Mouse (Mus musculus) 3T3-L1 (cell line): ENCODE measurements around the gene Ceacam10.
"Not testable (repeated sequence)": the region's sequence is repeated elsewhere in the genome, so short reads cannot be mapped to it uniquely, and the experiment has no call there.

Experiments
- DNase-seq: peaks from one replicate; pipeline ENCODE4 v3.0.0-alpha.2; 2015; ENCODE audit warnings: low read depth, low spot score

Gene Ceacam10

DNA sequence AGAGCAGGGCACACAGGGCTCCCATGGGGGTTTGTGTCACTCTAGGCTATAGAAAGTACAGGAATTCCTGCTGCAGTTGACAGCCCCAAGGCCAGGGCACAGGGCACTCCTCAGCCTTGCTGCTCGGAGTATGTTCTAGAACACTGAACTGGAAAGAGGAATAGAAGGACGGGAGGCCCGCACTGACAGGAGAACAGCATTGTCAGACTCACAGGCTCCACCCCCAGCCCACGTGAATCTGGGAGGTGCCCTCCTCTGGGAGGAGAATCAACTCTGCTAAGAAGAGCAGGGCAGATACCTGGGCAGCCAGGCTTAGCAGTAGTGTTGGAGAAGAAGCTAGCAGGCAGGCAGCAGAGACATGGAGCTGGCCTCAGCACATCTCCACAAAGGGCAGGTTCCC lies at the start of gene Ceacam10:
TSS of gene Ceacam10 (plus strand) at position 289 of the 400 bp plus-strand sequence.
- DNase-seq: not testable (repeated sequence)

DNA sequence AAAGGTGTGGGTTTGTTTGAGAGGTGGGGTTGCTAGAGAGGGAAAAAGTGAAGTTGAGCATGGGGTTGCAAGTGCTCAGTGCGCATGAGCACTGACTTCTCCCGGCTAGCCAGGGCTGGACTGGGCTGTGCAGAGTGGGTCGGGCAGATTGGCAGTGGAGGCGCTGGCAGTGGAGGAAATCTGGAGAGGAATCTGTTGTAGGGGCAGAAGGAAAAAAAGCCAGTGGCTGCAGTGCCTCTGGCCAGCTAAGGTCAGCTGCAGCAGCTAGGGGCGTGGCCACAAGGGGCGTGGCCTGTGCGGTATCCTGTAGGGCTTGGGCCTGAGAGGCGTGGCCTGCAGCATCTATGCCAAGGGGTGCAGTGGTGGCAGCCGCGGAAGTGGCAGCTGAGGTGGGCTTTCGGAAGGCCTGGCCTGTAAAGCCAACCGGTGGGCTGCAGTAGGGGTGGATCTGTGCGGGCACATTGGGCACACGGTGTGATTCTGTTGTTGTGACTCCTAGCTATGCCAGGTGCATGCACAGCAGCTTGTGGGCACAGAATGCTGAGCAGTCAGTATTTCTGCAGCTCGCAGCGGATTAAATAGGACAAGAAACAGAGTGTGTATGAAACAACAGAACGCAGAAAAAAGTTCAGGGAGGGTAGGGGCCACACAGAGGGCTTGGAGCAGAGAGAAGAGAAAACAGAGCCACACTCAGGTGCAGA lies 40.9 kb upstream of the Ceacam10 start:
- DNase-seq: peak; percentile 4

DNA sequence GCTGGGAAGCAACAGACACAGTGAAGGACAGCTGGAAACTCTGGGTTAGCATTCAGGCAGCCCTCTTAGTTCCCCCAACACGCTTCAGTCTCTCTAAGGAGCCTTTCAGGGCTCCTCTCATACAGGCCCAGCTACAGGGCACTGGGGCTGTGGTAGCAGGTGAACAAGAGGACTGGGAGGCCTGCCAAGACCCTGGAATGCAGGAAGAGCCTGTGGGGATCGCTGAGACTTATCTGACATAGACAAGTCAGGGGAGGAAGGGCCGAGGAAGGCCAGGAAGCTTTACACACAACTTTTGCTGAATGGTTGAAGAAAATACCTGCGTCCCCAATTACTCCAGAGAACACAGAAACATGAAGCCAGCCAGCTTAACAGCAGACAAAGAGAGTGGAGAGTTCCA lies 26.3 kb upstream of the Ceacam10 start:
- DNase-seq: no peak

DNA sequence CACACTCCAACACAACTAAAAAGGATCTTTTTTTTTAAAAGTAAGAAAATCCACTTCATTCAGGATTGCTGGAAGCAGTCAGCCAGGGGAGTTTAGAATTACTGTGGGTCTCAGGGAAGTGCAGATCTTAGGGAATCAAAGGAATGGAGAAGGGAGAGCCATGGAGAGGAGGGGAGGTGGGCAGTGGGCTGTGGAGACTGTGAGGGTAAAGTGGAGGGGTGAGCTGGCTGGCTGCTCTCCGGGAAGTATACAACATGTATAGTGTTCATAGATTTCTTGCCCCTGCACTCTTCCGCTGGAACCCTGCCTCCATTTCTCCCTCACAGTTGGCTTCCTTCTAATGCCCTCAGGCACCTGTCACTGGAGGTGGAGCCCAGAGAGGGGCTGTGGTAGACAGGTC lies 25.4 kb upstream of the Ceacam10 start:
- DNase-seq: no peak

DNA sequence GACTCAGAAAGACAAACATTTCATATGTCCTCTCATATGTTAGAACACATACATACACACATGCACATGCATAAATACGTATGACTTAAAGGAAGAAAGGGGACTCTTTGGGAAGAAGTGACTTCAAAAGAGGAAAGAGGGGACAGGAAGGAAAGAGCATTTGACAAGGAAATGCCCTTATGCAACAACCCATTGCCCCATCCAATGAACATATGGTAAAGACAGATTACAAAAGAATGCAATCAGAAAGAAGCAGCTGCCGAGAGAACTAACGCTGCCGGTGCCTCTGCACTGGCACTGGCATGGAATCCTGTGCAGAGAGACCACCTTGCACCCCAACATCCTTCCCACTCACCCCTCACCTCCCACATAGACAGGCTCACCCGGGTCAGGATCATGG lies 23.5 kb upstream of the Ceacam10 start:
- DNase-seq: no peak

DNA sequence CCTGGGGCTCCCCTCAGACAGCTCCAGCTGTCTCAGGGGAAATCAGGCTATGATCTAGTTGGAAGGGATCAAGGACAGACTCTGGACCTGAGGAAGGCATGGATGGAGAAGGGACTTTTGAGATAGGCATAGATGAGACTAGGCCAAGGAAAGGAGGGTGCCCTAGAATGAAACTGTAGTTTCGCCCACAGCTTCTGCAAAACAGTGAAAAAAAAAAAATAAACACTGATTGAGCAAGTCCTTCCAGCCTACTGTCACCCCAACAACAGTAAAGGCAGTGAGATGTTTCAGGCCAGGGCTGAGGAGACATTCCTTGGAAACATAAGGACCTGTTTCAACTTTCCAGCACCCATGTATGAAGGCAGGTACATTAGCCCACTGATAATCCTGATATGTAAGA lies 18.5 kb upstream of the Ceacam10 start:
- no peak for DNase-seq

DNA sequence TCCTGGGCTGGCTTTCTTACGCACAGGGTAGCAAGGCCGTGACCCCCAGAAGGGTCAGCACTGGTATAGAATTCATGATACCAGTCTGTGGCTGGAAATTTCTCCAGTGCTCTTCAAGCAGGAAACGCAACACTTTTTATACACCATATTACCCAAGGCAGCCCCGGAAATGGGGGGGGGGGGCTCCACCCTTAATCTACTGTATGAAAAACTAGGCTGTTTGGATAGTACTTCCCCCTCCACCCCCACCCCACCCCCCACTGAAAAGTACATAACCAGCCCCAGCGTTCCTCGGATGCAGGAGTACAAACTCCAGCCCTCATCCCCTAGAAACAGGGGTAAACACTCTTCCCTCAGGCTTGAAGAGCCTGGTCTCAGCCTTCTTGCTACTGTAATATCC lies 16.8 kb upstream of the Ceacam10 start, which contains the start of gene Cd177:
TSS of gene Cd177 (minus strand) at position 101 of the 400 bp plus-strand sequence.
- DNase-seq: no peak

DNA sequence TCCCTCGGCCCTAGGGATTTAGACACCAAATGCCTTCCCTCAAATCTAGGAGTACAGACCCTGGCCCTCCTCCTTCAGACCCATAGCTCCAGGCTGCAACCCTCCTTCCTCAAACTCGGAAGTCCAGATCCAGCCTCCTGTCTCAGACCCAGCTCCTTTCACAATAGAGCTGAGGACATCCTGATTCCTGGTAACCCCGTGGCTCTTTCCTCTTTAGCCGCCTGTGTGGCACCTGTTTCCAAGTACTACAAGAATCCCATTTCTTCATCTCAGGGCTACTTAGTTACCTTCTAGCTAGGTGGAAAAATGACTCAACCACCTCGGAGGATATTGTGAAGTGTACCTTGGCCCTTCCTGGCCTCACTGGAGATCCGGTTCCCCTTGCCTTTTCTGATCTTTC lies 15.8 kb upstream of the Ceacam10 start:
- DNase-seq: no peak

DNA sequence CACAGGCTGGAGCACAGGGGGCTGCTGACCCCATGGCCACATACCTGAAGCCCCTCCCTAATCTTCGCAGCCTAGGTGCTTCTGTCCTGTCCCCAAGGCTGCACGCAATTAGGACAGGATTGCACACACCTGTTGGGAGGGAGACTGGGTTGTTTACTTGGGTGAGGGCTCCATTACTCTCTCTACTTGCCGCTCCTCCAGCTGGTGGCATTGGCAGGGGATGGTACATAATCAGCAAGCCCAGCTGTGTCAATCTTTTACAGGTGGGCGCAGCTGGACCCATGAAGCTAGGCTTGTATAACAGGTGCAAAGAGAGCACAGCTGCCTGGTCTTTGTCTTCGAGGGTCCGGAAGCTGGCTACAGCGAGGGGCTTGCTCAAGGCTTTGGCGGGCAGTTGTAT lies 14.4 kb upstream of the Ceacam10 start:
- DNase-seq: no peak

DNA sequence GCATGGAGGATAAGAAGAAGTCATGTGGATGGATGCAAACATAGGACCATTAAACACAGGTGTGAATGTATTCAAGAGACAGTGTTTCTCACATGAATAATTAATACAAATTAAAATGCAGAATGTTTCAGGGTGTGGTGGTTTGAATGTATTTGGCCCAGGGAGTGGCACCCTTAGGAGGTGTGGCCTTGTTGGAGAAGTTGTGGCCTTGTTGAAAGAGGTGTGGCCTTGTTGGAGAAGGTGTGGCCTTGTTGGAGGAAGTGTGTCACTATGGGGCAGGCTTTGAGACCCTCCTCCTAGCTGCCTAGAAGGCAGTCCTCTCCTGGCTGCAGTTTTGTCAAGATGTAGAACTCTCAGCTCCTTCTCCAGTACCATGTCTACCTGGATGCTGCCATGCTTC lies 5.6 kb upstream of the Ceacam10 start:
- no peak for DNase-seq

DNA sequence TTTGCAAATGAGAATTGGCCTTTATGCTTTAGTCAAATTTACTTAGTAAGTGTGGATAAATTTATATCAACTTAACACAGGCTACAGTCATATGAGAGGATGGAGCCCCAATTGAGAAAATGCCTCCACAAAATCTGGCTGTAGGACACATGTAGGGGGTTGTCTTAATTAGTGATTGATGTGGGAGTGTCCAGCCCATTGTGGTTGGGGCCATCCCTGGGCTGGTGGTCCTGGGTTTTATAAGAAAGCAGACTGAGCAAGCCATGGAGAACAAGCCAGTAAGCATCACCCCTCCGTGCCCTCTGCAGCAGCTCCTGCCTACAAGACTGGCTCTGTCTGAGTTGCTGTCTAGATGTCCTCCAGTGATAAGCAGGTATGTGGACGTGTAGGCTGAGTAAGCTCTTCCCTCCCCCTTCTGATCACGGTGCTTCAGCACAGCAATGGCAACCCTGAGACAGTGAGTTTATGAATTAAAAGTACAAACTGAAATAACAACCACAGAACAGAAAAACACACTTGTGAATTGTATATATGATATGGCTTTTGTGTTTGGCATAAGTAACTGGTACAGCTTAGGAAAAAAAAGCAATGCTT lies 3.0 kb upstream of the Ceacam10 start:
- DNase-seq: no peak

DNA sequence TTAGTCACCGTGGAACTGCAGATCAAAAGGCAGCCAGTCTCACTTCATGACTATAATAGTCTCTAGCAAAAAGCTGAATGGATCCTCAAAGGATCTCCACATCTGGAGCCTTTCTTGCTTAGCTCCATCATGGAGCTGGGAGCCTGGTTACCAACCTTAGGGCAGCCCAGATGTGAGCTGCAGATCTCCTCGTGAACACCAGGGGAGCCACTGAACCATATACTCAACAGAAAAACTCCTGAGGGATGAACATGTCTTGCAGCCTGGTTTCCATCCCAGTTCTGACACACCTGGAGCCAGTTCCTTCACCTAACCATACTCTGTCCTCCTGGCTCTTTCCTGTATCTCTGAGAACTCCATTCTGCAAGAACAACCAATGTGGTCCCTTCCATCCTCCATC lies 861 bp upstream of the Ceacam10 start:
- peak; percentile 2 for DNase-seq

DNA sequence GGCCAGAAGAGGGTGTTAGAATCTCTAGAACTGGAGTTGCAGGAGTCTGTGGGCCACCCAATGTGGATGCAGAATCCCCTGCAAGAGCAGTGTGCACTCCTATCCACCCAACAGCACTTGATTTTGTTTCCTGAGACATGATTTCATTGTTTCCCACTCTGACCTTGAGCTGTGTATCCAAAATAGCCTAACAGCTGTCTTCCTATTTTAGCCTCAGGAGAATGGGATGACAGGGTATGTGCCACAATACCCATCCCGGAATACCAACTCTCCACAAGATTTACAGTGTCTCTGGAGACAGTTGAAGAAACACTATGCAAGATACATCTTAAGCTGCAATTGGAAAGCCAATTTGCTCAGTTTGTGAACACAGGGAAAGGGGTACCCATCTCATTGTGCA lies 20.9 kb downstream of the Ceacam10 start:
- DNase-seq: no peak

DNA sequence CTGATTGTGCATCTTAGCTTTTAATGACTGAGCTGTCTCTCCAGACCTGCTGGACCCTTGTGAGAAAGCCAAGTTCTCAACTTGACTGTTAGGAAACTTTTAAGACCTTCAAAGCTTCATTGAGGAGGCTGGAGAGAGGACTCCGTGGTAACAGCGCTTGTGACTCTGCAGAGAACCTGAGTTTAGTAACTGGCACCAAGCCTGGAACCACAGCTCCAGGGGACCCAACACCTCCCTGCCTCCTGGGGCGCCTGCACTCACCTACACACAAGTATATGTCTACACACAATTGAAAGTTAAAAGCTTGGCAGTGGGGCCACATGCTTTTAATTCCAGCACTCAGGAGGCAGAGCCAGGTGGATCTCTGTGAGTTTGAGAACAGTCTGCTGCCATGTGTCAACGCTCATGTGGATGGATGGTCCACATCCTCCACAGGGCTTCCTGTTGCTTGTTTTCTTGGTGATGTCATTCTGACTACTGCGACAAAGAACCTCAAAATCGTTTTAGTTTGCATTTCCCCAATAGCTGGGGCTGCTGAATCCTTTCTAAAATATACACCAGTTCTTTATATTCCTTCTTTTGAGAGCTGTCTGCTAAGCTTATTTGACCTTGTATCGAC lies 25.3 kb downstream of the Ceacam10 start:
- DNase-seq: no peak

DNA sequence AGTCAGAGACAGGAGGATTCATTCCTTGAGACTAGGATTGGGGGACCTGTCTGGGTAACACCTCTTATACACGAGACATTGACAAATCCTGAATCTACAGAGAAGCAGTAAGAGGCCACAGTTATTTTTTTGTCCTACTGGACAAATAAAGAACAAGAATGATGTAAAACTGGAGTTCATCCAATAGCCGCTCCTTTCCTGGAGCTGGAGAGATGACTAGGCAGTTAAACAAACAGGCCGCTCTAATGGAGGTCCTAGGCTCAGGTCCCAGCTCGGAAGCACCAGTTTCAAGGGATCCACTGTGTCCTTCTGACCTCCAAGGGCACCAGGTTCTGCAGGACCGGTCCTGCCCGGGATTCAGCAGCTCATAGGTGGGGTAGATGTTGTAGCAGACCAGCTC lies 27.8 kb downstream of the Ceacam10 start:
- DNase-seq: peak; percentile 64

DNA sequence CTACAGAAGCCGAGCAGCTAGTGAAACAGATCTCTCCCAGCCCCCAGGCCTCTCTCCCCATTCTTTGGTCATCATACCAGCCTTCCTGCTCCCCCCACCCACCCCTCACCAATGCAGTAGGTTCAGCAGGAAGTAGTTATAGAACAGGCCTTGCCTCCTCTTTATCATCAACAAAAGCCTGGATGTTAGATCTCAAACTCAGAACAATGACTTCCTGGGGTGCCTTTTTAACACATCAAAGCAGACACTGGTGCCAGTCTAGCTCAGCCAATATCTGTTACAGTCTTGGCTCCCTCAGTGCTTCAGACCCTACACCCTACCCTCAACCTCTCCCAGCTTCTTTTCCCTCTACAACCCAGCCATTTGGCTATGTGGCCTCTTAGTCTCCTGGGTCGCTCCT lies 32.0 kb downstream of the Ceacam10 start:
- no peak for DNase-seq

DNA sequence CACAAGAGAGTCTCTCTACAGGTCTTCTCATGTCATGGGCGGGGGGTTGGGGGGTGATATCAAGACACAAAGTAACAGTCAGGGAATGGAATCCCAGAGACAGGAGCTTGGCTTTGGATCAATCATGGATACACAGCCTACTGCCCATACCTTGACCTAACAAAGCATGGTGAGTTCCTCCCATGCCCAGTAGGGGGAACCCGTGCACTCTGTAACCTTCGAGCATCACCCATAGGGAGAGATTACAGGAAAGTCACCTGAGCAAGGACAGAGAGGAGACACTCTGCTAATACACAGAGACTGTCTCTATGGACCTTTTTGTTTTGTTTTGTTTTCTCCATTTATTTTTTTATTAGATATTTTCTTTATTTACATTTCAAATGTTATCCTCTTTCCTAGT lies 40.5 kb downstream of the Ceacam10 start:
- peak; percentile 76 for DNase-seq

DNA sequence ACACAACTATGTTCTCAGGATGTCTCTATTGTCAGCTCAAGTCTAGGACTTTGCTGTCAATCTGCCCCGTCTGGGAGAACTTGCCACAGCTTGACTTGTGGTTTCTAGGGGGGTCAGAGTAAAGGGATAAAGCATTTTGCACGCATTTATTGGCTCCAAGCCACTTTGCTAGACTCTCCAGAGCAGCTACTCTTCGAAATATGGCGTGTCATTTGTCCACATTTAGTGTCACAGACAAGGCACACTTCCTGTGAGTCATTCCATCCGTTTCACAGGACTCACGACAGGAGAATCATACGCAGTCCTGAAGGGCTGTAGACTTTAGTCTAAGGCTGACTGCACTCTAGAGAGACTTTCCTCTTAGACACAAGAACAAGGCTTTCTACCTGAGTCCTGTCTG lies 47.4 kb downstream of the Ceacam10 start:
- DNase-seq: no peak

DNA sequence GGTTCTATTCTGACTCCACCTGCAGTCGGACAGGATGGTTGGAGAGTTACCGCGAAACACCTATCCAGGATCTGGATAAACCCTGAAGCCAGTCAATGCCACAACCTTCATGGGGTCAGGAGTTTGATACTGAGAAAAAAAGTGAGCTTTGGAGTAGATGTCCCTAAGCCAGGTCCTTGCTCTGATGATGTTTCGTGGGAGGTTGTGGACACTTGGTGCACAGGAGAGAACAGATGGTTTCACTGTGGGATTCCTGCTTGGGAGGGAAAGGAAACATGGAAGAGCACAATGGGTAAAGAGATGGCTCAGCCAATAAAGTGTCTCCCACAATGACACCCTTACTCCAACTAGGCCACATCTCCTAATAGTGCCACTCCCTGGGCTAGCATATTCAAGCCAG lies 50.2 kb downstream of the Ceacam10 start:
- DNase-seq: no peak
